Mouse (Mus musculus) heart, postnatal 0 days (tissue): ENCODE results near the gene Dnmt3b. TPM values are rescaled to one million over a fixed set of nuclear protein-coding genes. Genes with fewer than 3 reads are reported as not detected.

Experiments used
- ATAC-seq: fragments of 200-750 bp; cut with Nextera tagmentation; 2 replicates; pipeline ENCODE4 v1.8.0; 2017; ENCODE audit warnings: low read depth, moderate number of reproducible peaks, moderate library complexity; ENCODE audit not compliant: insufficient read depth
- DNase-seq: peaks from one replicate; pipeline ENCODE4 v3.0.0-alpha.2; 2016; ENCODE audit warnings: low spot score
- H3K27ac ChIP-seq: fragments of 300-500 bp; sonication (generic); 2 replicates; pipeline ENCODE4 v1.5.1; 2014; ENCODE audit warnings: low read depth, mild to moderate bottlenecking
- H3K27me3 ChIP-seq: fragments of 300-500 bp; sonication (generic); 2 replicates; pipeline ENCODE4 v1.6.1; 2014; ENCODE audit warnings: low read length, mixed read lengths; ENCODE audit not compliant: control insufficient read depth, insufficient read depth
- H3K36me3 ChIP-seq: fragments of 300-500 bp; sonication (generic); replicated peaks from 2 replicates; pipeline ENCODE4 v1.6.1; 2014; ENCODE audit warnings: low read length, mixed read lengths; ENCODE audit not compliant: control insufficient read depth, insufficient read depth
- H3K4me1 ChIP-seq: fragments of 300-500 bp; sonication (generic); 2 replicates; pipeline ENCODE4 v1.6.1; 2014; ENCODE audit warnings: antibody characterized with exemption; ENCODE audit not compliant: control insufficient read depth, insufficient read depth
- H3K4me2 ChIP-seq: fragments of 300-500 bp; sonication (generic); 2 replicates; pipeline ENCODE4 v1.6.1; 2014; ENCODE audit warnings: low read depth, mild to moderate bottlenecking, low read length, moderate library complexity
- H3K4me3 ChIP-seq: fragments of 300-500 bp; sonication (generic); 2 replicates; pipeline ENCODE4 v1.5.1; 2014; ENCODE audit warnings: low read depth, low read length
- H3K9ac ChIP-seq: fragments of 300-500 bp; sonication (generic); replicated peaks from 2 replicates; pipeline ENCODE4 v1.6.1; 2014; ENCODE audit warnings: low read depth, low read length, mixed read lengths
- H3K9me3 ChIP-seq: fragments of 300-500 bp; sonication (generic); replicated peaks from 2 replicates; pipeline ENCODE4 v1.6.1; 2016; ENCODE audit warnings: low read length; ENCODE audit not compliant: control insufficient read depth
- CTCF ChIP-seq: IDR thresholded peaks from 2 replicates; pipeline ENCODE4 v1.5.1; 2016; ENCODE audit warnings: antibody characterized with exemption, control low read depth, low read depth
- EP300 ChIP-seq: IDR thresholded peaks from 2 replicates; pipeline ENCODE4 v1.6.1; 2016; ENCODE audit warnings: antibody characterized with exemption, low read depth
- WGBS: fragments of 180-500 bp; shearing (Covaris S2); extraction: QIAGEN DNeasy Blood & Tissue Kit; methylation state at CpG from one replicate; pipeline ENCODE4 v1.1.7; 2014; 5-methylcytosine and 5-hydroxymethylcytosine counted together
- polyA plus RNA-seq: library from polyadenylated mRNA; unstranded; fragments of >200 nt; fragmentation: Nextera tagmentation; extraction: Ambion mirVana; gene quantifications from 2 replicates; pipeline ENCODE4 v1.2.1, GENCODE M21; 2015
- total RNA-seq: library from RNA; depleted of rRNA; stranded (reverse); fragments of >200 nt; gene quantifications from 2 replicates; pipeline ENCODE4 v1.2.3, GENCODE M21; 2014; ENCODE audit warnings: low replicate concordance; rRNA removed

Dnmt3b gene
- total RNA-seq (0.62 and 1.4 TPM in 2 replicates), polyA plus RNA-seq (1.7 and 1.8 TPM in 2 replicates)

GRCm38 (mm10) chr2:153649298-153650013 is at the start of gene Dnmt3b:
TSS of gene Dnmt3b (plus strand) at chr2:153649450.
- Histone ChIP-seq H3K4me3 (peak within 1 kb of the TSS; percentile 76), H3K4me1 (no peaks in the 10 kb centered on the region), H3K27me3 (no peaks in the 10 kb centered on the region), H3K27ac (no peak within 1 kb of the TSS), H3K9me3 (no peaks in the 10 kb centered on the region), H3K4me2 (peak within 1 kb of the TSS; percentile 97), H3K9ac (peak within 1 kb of the TSS; percentile 78), H3K36me3 (no peaks in the 10 kb centered on the region)
- peak; percentile 90 for ATAC-seq
- peak; percentile 36 for DNase-seq
- TF ChIP-seq EP300 (no peak), CTCF (no peak)
- WGBS: under 1% methylated on average over 69 of the region's 93 CpGs

DNA sequence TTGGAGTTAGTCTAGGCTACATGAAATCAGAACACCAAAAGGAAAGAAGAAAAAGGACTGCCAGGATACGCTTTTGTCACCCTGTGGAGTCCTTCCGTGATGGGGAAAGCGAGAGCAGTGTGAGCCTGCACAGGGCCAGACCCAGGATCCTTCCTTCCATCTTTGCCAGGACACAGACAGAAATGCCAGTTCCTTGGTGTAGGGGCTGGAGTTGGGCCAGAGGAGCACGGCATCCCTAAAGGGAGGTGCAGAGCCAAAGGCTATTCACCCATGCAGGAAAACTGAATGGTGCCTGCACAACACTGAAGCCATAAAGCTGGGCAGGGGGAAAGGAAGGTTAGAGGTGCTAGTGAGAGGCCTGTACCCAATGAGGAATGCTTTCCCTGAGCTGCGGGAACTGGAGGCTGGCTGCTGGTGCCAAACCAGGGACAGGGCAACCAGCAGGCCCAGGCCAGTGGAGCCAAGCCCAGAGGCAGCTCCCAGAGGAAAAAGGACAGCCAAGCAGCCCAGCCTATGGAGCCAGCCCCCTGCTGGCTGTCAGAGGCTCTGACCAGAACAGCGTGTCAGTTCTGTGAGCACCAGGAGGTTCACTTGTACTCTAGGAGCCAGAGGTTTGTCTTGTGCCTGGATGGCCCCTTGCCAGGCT is 49.1 kb upstream of the Dnmt3b start:
- H3K27ac ChIP-seq: peak overlapping the region; percentile 57
- peaks cover 6% of the 10 kb centered on the region; the same call in 1 of the 2 replicates for H3K4me1 ChIP-seq
- peak; percentile 69 for DNase-seq
- TF ChIP-seq CTCF: peak; percentile 57
- TF ChIP-seq EP300: no peak
- H3K27me3 ChIP-seq: no peaks in the 10 kb centered on the region
- no peak overlapping the region for H3K4me3 ChIP-seq
- H3K9me3 ChIP-seq: no peaks in the 10 kb centered on the region
- no peaks in the 10 kb centered on the region for H3K36me3 ChIP-seq
- WGBS: 53% methylated on average over 6 of the region's 6 CpGs
- H3K4me2 ChIP-seq: no peak overlapping the region
- peak; percentile 81 for ATAC-seq
- H3K9ac ChIP-seq: no peak overlapping the region

- H3K27me3 ChIP-seq: no peaks in the 10 kb centered on the region
- peak overlapping the region; percentile 57 for H3K27ac ChIP-seq
- H3K9ac ChIP-seq: no peak overlapping the region
- TF ChIP-seq EP300 (no peak), CTCF (no peak)
- no peak overlapping the region for H3K4me3 ChIP-seq
- H3K4me2 ChIP-seq: no peak overlapping the region
- WGBS: 51% methylated on average over 16 of the region's 16 CpGs
- no peaks in the 10 kb centered on the region for H3K36me3 ChIP-seq
- peaks cover 6% of the 10 kb centered on the region; the same call in 1 of the 2 replicates for H3K4me1 ChIP-seq
- H3K9me3 ChIP-seq: no peaks in the 10 kb centered on the region
- DNase-seq: peak; percentile 60
- ATAC-seq: peak; percentile 70
These were observed 48.3 kb upstream of the Dnmt3b start for GRCm38 (mm10) chr2:153600667-153601648.

GRCm38 (mm10) chr2:153603724-153604123 is 45.5 kb upstream of the Dnmt3b start:
- TF ChIP-seq CTCF (no peak), EP300 (no peak)
- no peak for ATAC-seq
- Histone ChIP-seq H3K9ac (no peak overlapping the region), H3K27me3 (no peaks in the 10 kb centered on the region), H3K36me3 (no peaks in the 10 kb centered on the region), H3K9me3 (no peaks in the 10 kb centered on the region), H3K4me2 (no peak overlapping the region), H3K4me3 (no peak overlapping the region), H3K27ac (no peak overlapping the region), H3K4me1 (peaks cover 9% of the 10 kb centered on the region; the same call in 1 of the 2 replicates)
- WGBS: 46% methylated on average over 4 of the region's 4 CpGs
- no peak for DNase-seq

DNA sequence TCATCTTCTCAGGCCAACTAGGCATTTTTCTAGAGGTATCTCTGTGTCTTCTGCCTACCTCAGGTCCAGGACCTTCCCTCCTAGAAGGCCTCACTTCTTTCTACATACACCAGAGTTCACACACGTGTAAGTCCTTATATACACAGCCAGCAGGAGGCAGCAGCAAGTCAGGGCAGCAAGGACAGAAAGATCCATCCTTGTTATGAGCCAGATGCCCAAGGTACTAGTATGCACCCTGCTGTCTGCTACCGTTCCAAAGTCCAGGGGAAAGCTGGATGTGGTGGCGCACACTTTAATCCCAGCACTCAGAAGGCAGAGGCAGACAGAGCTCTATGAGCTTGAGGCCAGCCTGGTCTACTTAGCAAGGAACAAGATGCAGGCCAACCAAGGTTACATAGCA is 42.8 kb upstream of the Dnmt3b start:
- no peak for DNase-seq
- Histone ChIP-seq H3K4me3 (no peak overlapping the region), H3K27ac (no peak overlapping the region), H3K4me1 (peaks cover 23% of the 10 kb centered on the region), H3K9me3 (no peaks in the 10 kb centered on the region), H3K9ac (no peak overlapping the region), H3K27me3 (no peaks in the 10 kb centered on the region), H3K36me3 (no peaks in the 10 kb centered on the region), H3K4me2 (no peak overlapping the region)
- no peak for ATAC-seq
- TF ChIP-seq EP300 (no peak), CTCF (no peak)
- 85% methylated on average over 3 of the region's 3 CpGs for WGBS
